Mouse (Mus musculus): ENCODE results near the gene Tnks2.
A peak's percentile ranks its signal among the peaks of the same experiment; 100 is the strongest.

GRCm38 (mm10) chr19:36833788-36834531 lies at the start of gene Tnks2:
- TF ChIP-seq CTCF (IDR thresholded peaks at IDR 0.05; ENCODE audit: extremely low read depth, insufficient read depth, low read length), result no peak
- peak; percentile 83 for TF ChIP-seq POLR2A (IDR thresholded peaks at IDR 0.05; ENCODE audit: extremely low read depth, insufficient read depth, low read length)

Measured in cortical plate, adult 2 months (tissue).